Mouse (Mus musculus): Measurements from ENCODE around the gene Polr2l.

DNA sequence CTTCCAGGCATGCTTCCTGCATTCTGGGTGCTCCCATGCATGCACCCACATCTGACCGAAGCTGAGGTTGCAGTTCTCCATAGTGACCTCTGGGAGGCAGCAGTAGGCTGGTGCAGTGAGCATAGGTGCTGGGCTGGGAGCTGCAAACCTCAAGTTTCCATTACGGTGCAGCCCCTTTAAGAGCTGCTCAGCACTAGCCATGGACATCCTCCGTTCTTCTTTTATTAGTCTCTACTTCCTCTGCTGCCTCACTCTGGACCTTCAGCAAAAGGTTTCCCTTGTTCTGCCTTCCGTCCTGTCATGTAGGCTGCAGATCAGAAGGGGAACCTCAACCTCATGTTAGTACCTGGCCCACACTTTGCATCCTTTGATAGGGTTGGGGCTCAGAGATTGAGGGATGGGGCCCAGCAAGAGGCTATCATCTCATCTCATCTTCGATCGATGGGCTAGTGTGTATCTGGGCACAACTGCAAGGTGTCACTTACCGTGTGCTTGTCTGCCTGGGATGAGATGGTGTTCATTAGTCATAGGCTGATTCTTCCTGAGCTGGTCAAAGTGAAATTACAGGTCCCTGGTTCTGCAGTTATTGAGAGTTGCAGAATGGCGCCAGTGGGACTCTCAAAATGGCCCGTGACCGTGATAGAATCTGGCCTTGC lies 6.0 kb upstream of the Polr2l start:
- TF ChIP-seq CTCF (IDR thresholded peaks at IDR 0.05; ENCODE audit: borderline replicate concordance, insufficient read depth, low read depth, low read length) (peak; percentile 100), POLR2A (IDR thresholded peaks at IDR 0.05; ENCODE audit: borderline replicate concordance, insufficient read depth, low read length) (peak; percentile 72; the same call in 1 of the 2 replicates)

Data from cerebellum, adult 2 months (tissue).